Mouse (Mus musculus) forebrain, embryonic 12.5 days (tissue): ENCODE results near the gene Rdh16f2. TPM values are rescaled to one million over a fixed set of nuclear protein-coding genes. Genes with fewer than 3 reads are reported as not detected.
"Not testable (repeated sequence)": the region's sequence is repeated elsewhere in the genome, so short reads cannot be mapped to it uniquely, and the experiment has no call there.

Experiments used
- ATAC-seq: fragments of 200-750 bp; cut with Nextera tagmentation; 2 replicates; pipeline ENCODE4 v1.8.0; 2017; ENCODE audit warnings: moderate TSS enrichment; ENCODE audit not compliant: low FRiP score
- H3K27ac ChIP-seq: fragments of 300-500 bp; sonication (generic); 2 replicates; pipeline ENCODE4 v1.5.1; 2016; ENCODE audit warnings: mild to moderate bottlenecking
- H3K27me3 ChIP-seq: fragments of 300-500 bp; sonication (generic); 2 replicates; pipeline ENCODE4 v1.6.1; 2016; ENCODE audit warnings: mild to moderate bottlenecking
- H3K36me3 ChIP-seq: fragments of 300-500 bp; sonication (generic); replicated peaks from 2 replicates; pipeline ENCODE4 v1.6.1; 2016; ENCODE audit warnings: mild to moderate bottlenecking
- H3K4me1 ChIP-seq: fragments of 300-500 bp; sonication (generic); 2 replicates; pipeline ENCODE4 v1.6.1; 2016
- H3K4me2 ChIP-seq: fragments of 300-500 bp; sonication (generic); 2 replicates; pipeline ENCODE4 v1.6.1; 2016; ENCODE audit warnings: mild to moderate bottlenecking, moderate library complexity
- H3K4me3 ChIP-seq: fragments of 300-500 bp; sonication (generic); replicated peaks from 2 replicates; pipeline ENCODE4 v1.5.1; 2016; ENCODE audit warnings: mild to moderate bottlenecking
- H3K9ac ChIP-seq: fragments of 300-500 bp; sonication (generic); 2 replicates; pipeline ENCODE4 v1.6.1; 2016; ENCODE audit warnings: mild to moderate bottlenecking
- H3K9me3 ChIP-seq: fragments of 300-500 bp; sonication (generic); 2 replicates; pipeline ENCODE4 v1.6.1; 2016
- WGBS: fragments of 180-500 bp; shearing (Covaris S2); methylation state at CpG from one replicate; pipeline ENCODE4 v1.1.7; 2016; 5-methylcytosine and 5-hydroxymethylcytosine counted together
- polyA plus RNA-seq: library from polyadenylated mRNA; unstranded; fragments of >200 nt; fragmentation: Nextera tagmentation; extraction: Ambion mirVana; gene quantifications from 2 replicates; pipeline ENCODE4 v1.2.1, GENCODE M21; 2016

The Rdh16f2 gene
- not detected in 2 replicates for polyA plus RNA-seq

DNA sequence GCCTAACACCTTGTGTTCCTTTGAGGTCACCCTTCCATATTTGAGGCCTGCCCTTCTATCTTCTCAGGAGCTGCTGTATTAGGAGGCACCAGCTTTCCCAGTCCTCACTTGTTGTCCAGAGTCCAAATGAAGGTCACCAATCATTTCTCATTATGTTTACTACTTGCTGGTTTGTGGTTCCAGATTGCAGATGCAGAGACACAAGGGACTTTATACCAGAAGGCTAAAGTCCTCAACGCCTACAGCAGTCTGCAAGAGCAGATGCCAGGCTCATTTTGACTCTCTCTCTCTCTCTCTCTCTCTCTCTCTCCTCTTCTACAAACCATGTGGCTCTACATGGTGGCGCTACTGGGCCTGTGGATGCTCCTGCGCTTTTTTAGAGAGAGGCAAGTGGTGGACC is at the start of gene Rdh16f2:
Rdh16f2 (plus strand) TSS at position 243 of the 400 bp plus-strand sequence.
- H3K4me3 ChIP-seq, result no peak within 1 kb of the TSS
- H3K4me2 ChIP-seq, result no peak within 1 kb of the TSS
- no peaks in the 10 kb centered on the region for H3K4me1 ChIP-seq
- no peak within 1 kb of the TSS for H3K27ac ChIP-seq
- ATAC-seq, result no peak
- 92% methylated on average over 3 of the region's 3 CpGs for whole genome bisulfite sequencing
- H3K36me3 ChIP-seq, result no peaks in the 10 kb centered on the region
- H3K9me3 ChIP-seq, result peaks cover 10% of the 10 kb centered on the region; the same call in 1 of the 2 replicates
- H3K9ac ChIP-seq, result no peak within 1 kb of the TSS
- H3K27me3 ChIP-seq, result no peaks in the 10 kb centered on the region

DNA sequence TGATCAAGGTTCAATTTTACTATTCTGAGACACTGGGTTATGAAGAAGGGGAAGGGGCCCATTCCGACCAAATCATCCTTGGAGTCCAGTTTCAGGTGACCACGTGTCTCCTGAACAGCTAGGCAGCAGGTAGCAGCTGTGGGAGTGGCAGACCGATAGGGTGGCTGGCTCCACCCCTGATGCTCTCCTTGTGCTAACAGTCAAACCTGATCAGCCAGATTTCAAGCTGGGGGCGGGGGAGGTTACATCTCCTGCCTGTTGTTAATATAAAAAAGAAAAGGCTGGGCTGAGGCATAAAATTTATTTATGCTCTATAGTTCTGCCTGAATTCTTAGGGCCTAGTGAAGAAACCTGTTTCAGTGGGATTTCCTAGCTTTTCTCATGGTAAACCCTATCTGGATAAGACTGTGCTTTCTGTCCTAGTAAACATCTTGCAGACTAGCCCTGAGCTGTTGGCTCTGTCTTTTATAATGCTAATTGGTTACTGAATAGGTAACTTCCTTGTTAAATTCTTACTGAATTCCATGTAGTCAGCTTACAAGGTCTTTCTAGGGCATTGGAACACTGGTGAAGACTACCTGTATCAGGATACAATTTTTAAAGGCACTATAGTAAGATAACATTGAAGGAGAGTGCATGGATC is 48.9 kb upstream of the Rdh16f2 start:
- not testable (repeated sequence) for H3K9me3 ChIP-seq, H3K4me1 ChIP-seq, H3K9ac ChIP-seq, H3K4me3 ChIP-seq, ATAC-seq, H3K27me3 ChIP-seq, H3K4me2 ChIP-seq, H3K27ac ChIP-seq, H3K36me3 ChIP-seq
- 78% methylated on average over 4 of the region's 4 CpGs for WGBS

DNA sequence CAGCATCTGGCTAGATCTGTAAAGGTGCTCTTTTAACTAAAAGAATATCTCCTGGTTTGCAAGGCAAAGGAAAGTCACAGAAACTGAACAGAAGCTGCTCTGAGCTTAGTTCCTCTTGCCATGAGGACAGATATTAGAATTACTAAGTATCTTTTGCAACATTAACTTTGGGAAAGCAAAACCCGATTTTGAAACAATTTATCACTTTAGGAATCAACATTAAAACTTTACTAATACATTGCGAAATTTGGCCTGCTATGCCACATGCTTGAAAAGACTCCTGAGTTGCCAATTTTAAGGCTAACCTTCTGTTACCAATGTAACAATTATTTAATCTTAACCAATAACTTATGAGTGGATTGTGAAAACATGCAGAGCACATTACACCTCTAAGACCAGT is 44.5 kb upstream of the Rdh16f2 start:
- 87% methylated on average over 2 of the region's 2 CpGs for WGBS
- H3K4me2 ChIP-seq, H3K9me3 ChIP-seq, H3K36me3 ChIP-seq, H3K4me3 ChIP-seq, ATAC-seq, H3K9ac ChIP-seq, H3K4me1 ChIP-seq, H3K27ac ChIP-seq, H3K27me3 ChIP-seq: not testable (repeated sequence)

DNA sequence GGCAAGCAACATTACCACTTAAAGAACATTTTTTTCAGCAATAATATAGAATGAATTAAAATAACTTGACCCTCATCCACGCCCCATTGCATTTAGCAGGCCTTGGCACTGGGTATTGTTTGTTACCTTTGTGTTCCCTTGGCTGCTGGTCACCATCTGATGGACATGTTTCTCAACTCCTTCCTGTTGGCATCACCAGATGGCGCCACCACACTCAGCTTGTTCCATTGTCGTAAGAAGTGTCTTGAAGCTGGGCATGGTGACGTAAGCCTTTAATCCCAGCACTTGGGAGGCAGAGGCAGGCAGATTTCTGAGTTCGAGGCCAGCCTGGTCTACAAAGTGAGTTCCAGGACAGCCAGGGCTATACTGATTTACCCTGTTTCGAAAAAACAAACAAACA is 40.9 kb upstream of the Rdh16f2 start:
- no peak overlapping the region for H3K27ac ChIP-seq
- no peak overlapping the region for H3K4me3 ChIP-seq
- H3K36me3 ChIP-seq, result no peaks in the 10 kb centered on the region
- H3K9me3 ChIP-seq, result peaks cover 4% of the 10 kb centered on the region; the same call in 1 of the 2 replicates
- H3K9ac ChIP-seq, result no peak overlapping the region
- no peak; the same call in 1 of the 2 replicates for ATAC-seq
- 83% methylated on average over 6 of the region's 6 CpGs for WGBS
- H3K27me3 ChIP-seq, result no peaks in the 10 kb centered on the region
- H3K4me2 ChIP-seq, result no peak overlapping the region
- H3K4me1 ChIP-seq, result no peaks in the 10 kb centered on the region

DNA sequence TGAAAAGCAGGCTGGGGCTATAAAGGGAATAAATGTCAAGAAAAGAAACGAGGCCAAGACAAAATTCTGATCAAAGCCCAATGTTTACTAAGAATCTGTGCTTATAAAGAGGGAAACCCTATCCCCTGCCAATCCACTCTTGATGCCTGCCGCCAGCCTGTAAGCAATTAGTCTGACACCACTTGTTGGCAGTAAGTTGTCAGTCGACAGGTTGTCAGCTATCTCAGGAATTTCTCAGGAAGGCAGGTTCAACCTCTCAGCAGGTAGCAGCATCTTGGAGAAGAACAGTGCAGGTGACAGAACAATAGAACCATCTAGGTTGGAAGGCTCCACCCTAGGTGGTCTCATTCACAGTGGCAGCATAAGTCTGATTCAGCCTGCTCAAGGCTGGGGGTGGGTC is 37.2 kb upstream of the Rdh16f2 start:
- 69% methylated on average over 3 of the region's 3 CpGs for WGBS
- Histone ChIP-seq H3K27ac (no peak overlapping the region), H3K27me3 (no peaks in the 10 kb centered on the region), H3K4me3 (no peak overlapping the region), H3K9me3 (no peaks in the 10 kb centered on the region), H3K4me2 (no peak overlapping the region), H3K9ac (no peak overlapping the region), H3K4me1 (no peaks in the 10 kb centered on the region), H3K36me3 (no peaks in the 10 kb centered on the region)
- ATAC-seq, result no peak

DNA sequence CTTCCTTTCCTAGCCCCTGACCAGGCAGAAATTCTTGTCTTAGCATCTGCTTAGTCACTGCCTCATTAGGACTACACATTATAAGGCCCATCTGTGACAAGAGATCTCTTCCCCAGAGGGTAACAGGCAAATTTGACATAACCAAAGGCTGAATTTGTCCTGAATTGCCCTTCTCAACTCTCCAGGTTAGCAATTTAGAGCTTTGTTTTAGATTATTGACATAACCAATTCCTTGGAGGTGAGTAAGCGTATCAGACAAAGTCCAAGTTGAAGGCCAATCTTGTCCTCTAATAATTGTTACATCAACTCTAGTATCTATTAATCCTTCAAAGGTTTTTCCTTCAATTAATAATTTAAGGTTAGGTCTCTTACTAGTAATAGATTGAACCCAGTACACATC is 32.1 kb upstream of the Rdh16f2 start:
- H3K27me3 ChIP-seq, H3K4me2 ChIP-seq, H3K4me3 ChIP-seq, H3K9me3 ChIP-seq, H3K27ac ChIP-seq, H3K36me3 ChIP-seq, ATAC-seq, H3K9ac ChIP-seq, H3K4me1 ChIP-seq: not testable (repeated sequence)
- 88% methylated on average over 1 of the region's 1 CpGs for WGBS

DNA sequence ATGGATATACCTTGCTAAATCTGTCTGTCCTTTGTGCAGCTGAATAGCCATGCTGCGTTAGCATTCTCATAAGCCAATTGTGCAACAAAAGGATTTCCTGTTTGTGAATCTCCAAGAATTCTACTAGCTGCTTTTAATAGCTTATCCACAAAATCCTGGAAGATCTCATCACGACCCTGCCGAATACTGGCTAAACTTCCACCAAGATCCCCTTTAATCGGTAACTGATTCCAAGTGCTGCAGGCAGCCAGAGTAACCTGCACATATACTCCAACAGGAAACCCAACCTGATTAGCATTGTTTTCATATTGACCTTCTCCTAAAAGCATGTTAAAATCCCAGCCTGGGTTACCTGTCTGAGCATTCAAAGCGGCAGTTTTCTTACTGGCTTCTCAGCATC is 31.0 kb upstream of the Rdh16f2 start:
- Histone ChIP-seq H3K4me1 (no peaks in the 10 kb centered on the region), H3K9ac (no peak overlapping the region)
- ATAC-seq, result no peak

DNA sequence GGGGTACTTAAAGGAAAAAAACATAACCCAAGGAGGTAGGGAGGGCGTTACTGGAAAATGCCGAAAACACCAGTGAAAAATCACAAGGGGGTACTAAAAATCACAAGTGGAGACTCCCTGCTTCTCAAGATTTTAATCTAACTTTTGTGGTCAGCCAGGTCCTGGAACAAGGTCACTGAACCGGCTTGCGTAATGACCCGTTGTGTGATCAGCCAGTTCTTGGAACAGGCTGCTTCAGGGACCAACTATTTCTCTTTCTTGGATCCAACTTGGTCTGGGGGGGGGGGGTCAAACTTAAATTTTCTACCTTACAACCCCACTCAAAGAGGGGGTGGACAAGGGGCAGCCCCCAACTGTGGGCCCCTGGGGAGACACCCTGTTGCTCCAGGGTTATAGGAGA is 28.5 kb upstream of the Rdh16f2 start:
- not testable (repeated sequence) for H3K9me3 ChIP-seq, H3K4me1 ChIP-seq, H3K27me3 ChIP-seq, H3K4me3 ChIP-seq, H3K36me3 ChIP-seq, H3K4me2 ChIP-seq, H3K27ac ChIP-seq, ATAC-seq, H3K9ac ChIP-seq
- 95% methylated on average over 5 of the region's 5 CpGs for WGBS

More for the DNA sequence above, 31.0 kb upstream of the Rdh16f2 start:
- Histone ChIP-seq H3K4me3 (no peak overlapping the region), H3K27me3 (no peaks in the 10 kb centered on the region), H3K4me2 (no peak overlapping the region), H3K36me3 (no peaks in the 10 kb centered on the region), H3K27ac (no peak overlapping the region), H3K9me3 (0 out of 2 replicates have a peak, but pooled peaks cover 4% of the 10 kb centered on the region)
- 87% methylated on average over 5 of the region's 5 CpGs for WGBS

DNA sequence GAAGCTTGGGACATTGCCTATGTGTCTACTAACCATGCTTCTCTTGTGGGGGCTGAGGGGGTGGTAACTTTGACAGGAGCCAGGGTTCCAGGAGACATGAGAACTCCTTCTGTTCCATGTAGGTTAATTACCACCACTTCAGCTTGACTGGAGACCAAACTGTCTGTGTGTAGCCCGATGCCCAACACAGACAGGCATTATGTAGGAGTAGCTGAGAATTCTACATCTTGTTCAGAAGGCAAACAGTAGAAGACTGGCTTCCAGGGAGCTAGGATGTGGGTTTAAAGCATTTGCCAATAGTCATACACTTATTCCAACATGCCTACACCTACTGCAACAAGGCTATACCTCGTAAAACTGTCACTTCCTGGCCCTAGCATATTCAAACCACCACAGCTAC is 27.7 kb upstream of the Rdh16f2 start:
- no peaks in the 10 kb centered on the region for H3K36me3 ChIP-seq
- 0 out of 2 replicates have a peak, but pooled peaks cover 4% of the 10 kb centered on the region for H3K9me3 ChIP-seq
- no peak for ATAC-seq
- no peaks in the 10 kb centered on the region for H3K4me1 ChIP-seq
- no peak overlapping the region for H3K9ac ChIP-seq
- no peak overlapping the region for H3K4me2 ChIP-seq
- no peak overlapping the region for H3K27ac ChIP-seq
- 81% methylated on average over 2 of the region's 2 CpGs for WGBS
- no peak overlapping the region for H3K4me3 ChIP-seq
- no peaks in the 10 kb centered on the region for H3K27me3 ChIP-seq

DNA sequence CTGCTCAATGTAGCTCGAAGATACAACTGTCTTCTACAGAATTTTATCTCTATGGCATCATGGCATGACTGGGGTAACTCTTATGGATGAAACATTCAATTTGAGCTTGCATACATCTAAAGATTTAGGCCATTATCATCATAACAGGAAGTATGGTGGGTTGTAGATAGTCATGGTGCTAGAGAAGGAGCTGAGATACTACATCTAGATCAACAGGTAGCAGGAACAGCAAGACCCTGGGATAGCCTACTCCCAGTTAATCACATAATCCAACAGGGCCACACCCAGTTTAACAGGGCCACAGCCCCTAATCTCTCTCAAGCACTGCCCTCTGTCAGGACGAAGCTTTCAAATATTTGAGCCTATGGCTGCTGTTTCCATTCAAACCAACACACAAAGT is 25.5 kb upstream of the Rdh16f2 start:
- no peak overlapping the region for H3K4me2 ChIP-seq
- no peaks in the 10 kb centered on the region for H3K36me3 ChIP-seq
- 0 out of 2 replicates have a peak, but pooled peaks cover 4% of the 10 kb centered on the region for H3K9me3 ChIP-seq
- no peak overlapping the region for H3K27ac ChIP-seq
- H3K4me1 ChIP-seq, result no peaks in the 10 kb centered on the region
- no peak overlapping the region for H3K9ac ChIP-seq
- 75% methylated on average over 2 of the region's 2 CpGs for WGBS
- H3K27me3 ChIP-seq, result no peaks in the 10 kb centered on the region
- ATAC-seq, result no peak
- no peak overlapping the region for H3K4me3 ChIP-seq

DNA sequence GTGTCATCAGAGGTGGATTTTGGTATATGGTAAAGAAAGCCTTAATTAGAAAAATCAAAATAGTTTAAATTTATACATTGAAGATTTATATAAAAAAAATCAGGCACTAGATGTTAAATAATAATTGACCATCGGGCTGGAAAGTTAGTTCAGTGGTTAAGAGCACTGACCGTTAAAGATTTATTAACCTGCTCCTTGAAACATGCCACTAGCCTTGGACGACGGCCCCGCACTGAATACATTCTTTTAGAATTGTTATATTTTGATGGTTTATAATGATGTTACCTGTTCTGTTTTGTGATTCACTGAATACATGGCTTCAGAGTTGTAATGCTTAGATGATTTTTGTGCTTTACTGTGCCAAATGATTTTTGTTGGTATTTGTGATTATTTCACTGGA is 20.3 kb upstream of the Rdh16f2 start:
- WGBS, result 86% methylated on average over 5 of the region's 5 CpGs

DNA sequence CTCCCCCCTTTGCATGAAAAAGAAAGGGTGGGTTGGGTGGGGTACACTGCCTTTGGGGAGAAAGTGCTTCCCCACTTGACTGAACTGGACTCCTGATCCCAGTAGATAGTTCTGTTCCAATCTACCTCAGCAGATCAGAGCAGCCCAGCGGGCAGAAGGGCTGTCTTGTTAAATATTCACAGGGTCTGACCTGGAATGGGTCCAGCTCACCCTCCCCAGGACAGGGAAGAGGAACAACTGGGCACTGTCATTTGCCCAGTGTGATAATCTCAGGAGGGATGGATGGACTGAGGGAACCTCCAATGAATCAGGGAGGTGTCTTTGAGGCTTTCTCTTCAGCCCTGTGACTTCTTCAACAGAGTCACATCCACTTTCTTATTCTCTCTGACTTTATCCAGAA is 18.2 kb upstream of the Rdh16f2 start:
- no peaks in the 10 kb centered on the region for H3K9me3 ChIP-seq
- no peak overlapping the region for H3K27ac ChIP-seq
- H3K4me3 ChIP-seq, result no peak overlapping the region
- ATAC-seq, result no peak
- no peaks in the 10 kb centered on the region for H3K36me3 ChIP-seq
- H3K9ac ChIP-seq, result no peak overlapping the region
- no peak overlapping the region for H3K4me2 ChIP-seq
- H3K4me1 ChIP-seq, result no peaks in the 10 kb centered on the region
- H3K27me3 ChIP-seq, result no peaks in the 10 kb centered on the region
- 95% methylated on average over 1 of the region's 1 CpGs for WGBS

More for the DNA sequence above, 20.3 kb upstream of the Rdh16f2 start:
- H3K4me1 ChIP-seq, H3K36me3 ChIP-seq, ATAC-seq, H3K27ac ChIP-seq, H3K4me3 ChIP-seq, H3K27me3 ChIP-seq, H3K9ac ChIP-seq, H3K4me2 ChIP-seq, H3K9me3 ChIP-seq: not testable (repeated sequence)

DNA sequence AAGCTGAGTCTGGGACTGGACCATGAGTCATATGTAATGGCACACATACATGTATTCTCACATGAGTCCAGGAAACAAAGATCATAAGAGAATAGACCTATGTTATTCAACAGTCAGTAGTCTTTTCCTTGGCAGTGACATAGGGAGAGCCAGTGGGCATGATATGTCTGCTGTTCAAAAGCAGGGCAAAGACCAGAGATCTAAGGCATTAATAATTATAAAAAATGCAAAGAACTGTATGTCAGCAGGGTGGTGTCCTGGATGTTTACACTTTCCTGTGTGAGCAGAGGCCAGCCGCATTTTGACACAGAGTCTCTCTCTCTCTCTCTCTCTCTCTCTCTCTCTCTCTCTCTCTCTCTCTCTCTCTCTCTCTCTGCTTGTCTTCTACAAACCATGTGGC is 16.6 kb upstream of the Rdh16f2 start, which contains the start of gene Rdh19:
Rdh19 (plus strand) TSS at position 301 of the 400 bp plus-strand sequence.
- Histone ChIP-seq H3K4me3 (no peak within 1 kb of the TSS), H3K27ac (no peak within 1 kb of the TSS), H3K4me1 (no peaks in the 10 kb centered on the region), H3K9me3 (no peaks in the 10 kb centered on the region), H3K4me2 (no peak within 1 kb of the TSS), H3K36me3 (no peaks in the 10 kb centered on the region), H3K9ac (no peak within 1 kb of the TSS), H3K27me3 (no peaks in the 10 kb centered on the region)
- 79% methylated on average over 1 of the region's 1 CpGs for WGBS
- ATAC-seq, result no peak
